Mouse (Mus musculus) adrenal gland, postnatal 4 days (tissue): ENCODE data around the gene Il21r. TPM values are rescaled to one million over a fixed set of nuclear protein-coding genes. Genes with fewer than 3 reads are reported as not detected.

Experiments
- DNase-seq, 2 experiments: peaks; one replicate each; pipeline ENCODE4 v3.0.0; 2021 to 2022; ENCODE audit warnings: low spot score in 2 of 2, mixed read lengths in 2 of 2
- total RNA-seq, 2 experiments: library from RNA; stranded (reverse); gene quantifications; 2 replicates each; pipeline ENCODE4 v1.2.3; 2021

Il21r gene
- total RNA-seq, 2 experiments from 2014 or later = 0.76 TPM

GRCm38 (mm10) chr7:125600136-125600535 lies 3.1 kb upstream of the Il21r start:
- DNase-seq = no peak

GRCm38 (mm10) chr7:125600612-125601279 lies 2.5 kb upstream of the Il21r start:
- DNase-seq = no peak

GRCm38 (mm10) chr7:125601280-125601670 lies 2.0 kb upstream of the Il21r start:
- DNase-seq = no peak

- no peak for DNase-seq
Measured at GRCm38 (mm10) chr7:125601821-125602448, 1.3 kb upstream of the Il21r start.

GRCm38 (mm10) chr7:125604362-125605319 lies 1.4 kb downstream of the Il21r start:
- DNase-seq = no peak

GRCm38 (mm10) chr7:125605725-125606139 lies 2.5 kb downstream of the Il21r start:
- DNase-seq = no peak

GRCm38 (mm10) chr7:125606265-125607164 lies 3.3 kb downstream of the Il21r start:
- no peak for DNase-seq

- no peak for DNase-seq
Measured at GRCm38 (mm10) chr7:125607384-125608182, 4.4 kb downstream of the Il21r start.

- DNase-seq = no peak
Measured at GRCm38 (mm10) chr7:125608183-125608688, 5.0 kb downstream of the Il21r start.

GRCm38 (mm10) chr7:125613579-125613978 lies 10.3 kb downstream of the Il21r start:
- DNase-seq = no peak

GRCm38 (mm10) chr7:125615453-125615852 lies 12.2 kb downstream of the Il21r start:
- DNase-seq = no peak

GRCm38 (mm10) chr7:125618016-125618415 lies 14.8 kb downstream of the Il21r start:
- DNase-seq = no peak

GRCm38 (mm10) chr7:125620077-125620476 lies 16.8 kb downstream of the Il21r start:
- DNase-seq = no peak

GRCm38 (mm10) chr7:125622741-125623685 lies 19.8 kb downstream of the Il21r start:
- DNase-seq = no peak

- DNase-seq = no peak
Measured at GRCm38 (mm10) chr7:125625219-125625618, 22.0 kb downstream of the Il21r start.

- no peak for DNase-seq
Measured at GRCm38 (mm10) chr7:125625829-125626228, 22.6 kb downstream of the Il21r start.

GRCm38 (mm10) chr7:125630317-125630716 lies 27.1 kb downstream of the Il21r start:
- DNase-seq = no peak

- no peak for DNase-seq
Measured at GRCm38 (mm10) chr7:125630989-125631388, 27.8 kb downstream of the Il21r start.
